Mouse (Mus musculus): ENCODE results near the gene Ly6g6d.
"Not testable (repeated sequence)": the region's sequence is repeated elsewhere in the genome, so short reads cannot be mapped to it uniquely, and the experiment has no call there.

The Ly6g6d gene

GRCm38 (mm10) chr17:35077786-35078233 is at the start of gene Ly6g6d:
TSS of gene Ly6g6d (minus strand) at chr17:35078065.
- in situ Hi-C loops (cut with MboI; ENCODE audit: unreplicated experiment in 2 of 2): loop anchor here in 1 of 2 experiments (25.0 kb wide), 1 partner anchor 216 kb away; the partner anchor contains the start of genes Cfb, Nelfe and Skiv2l

- in situ Hi-C loops (cut with MboI; ENCODE audit: unreplicated experiment in 2 of 2): loop anchor here in 1 of 2 experiments (5.0 to 25.0 kb wide), 2 partner anchors 105 to 385 kb away; partner anchors contain the start of genes Atp6v1g2, Cchcr1, Pou5f1 and Tcf19
These were observed 49.2 kb upstream of the Ly6g6d start for GRCm38 (mm10) chr17:35127017-35127416.

- in situ Hi-C loops (cut with MboI; ENCODE audit: unreplicated experiment in 2 of 2): loop anchor here in 1 of 2 experiments (5.0 to 25.0 kb wide), 2 partner anchors 106 to 386 kb away; partner anchors contain the start of genes Atp6v1g2, Cchcr1, Pou5f1 and Tcf19
These were observed 48.3 kb upstream of the Ly6g6d start, which contains the start of gene D17H6S53E for GRCm38 (mm10) chr17:35126206-35126611. TSS of gene D17H6S53E (plus strand) at chr17:35126373.

- in situ Hi-C loops (cut with MboI; ENCODE audit: unreplicated experiment in 2 of 2): loop anchor here in 1 of 2 experiments (5.0 to 25.0 kb wide), 2 partner anchors 107 to 387 kb away; partner anchors contain the start of genes Atp6v1g2, Cchcr1, Pou5f1 and Tcf19
These were observed 47.7 kb upstream of the Ly6g6d start for GRCm38 (mm10) chr17:35125578-35125977.

- in situ Hi-C loops (cut with MboI; ENCODE audit: unreplicated experiment in 2 of 2): loop anchor here in 1 of 2 experiments (5.0 to 25.0 kb wide), 2 partner anchors 107 to 387 kb away; partner anchors contain the start of genes Atp6v1g2, Cchcr1, Pou5f1 and Tcf19
These were observed 47.2 kb upstream of the Ly6g6d start for GRCm38 (mm10) chr17:35125081-35125480.

- in situ Hi-C loops (cut with MboI; ENCODE audit: unreplicated experiment in 2 of 2): not testable (repeated sequence)
These were observed 46.5 kb upstream of the Ly6g6d start for GRCm38 (mm10) chr17:35124261-35124896.

- in situ Hi-C loops (cut with MboI; ENCODE audit: unreplicated experiment in 2 of 2): not testable (repeated sequence)
These were observed 45.4 kb upstream of the Ly6g6d start for GRCm38 (mm10) chr17:35123287-35123686.

- in situ Hi-C loops (cut with MboI; ENCODE audit: unreplicated experiment in 2 of 2): no loop called here
These were observed 44.0 kb upstream of the Ly6g6d start, which contains the start of gene Csnk2b for GRCm38 (mm10) chr17:35121871-35122303. TSS of gene Csnk2b (minus strand) at chr17:35122053.

- in situ Hi-C loops (cut with MboI; ENCODE audit: unreplicated experiment in 2 of 2): no loop called here
These were observed 43.4 kb upstream of the Ly6g6d start, which contains the start of gene Gpank1 for GRCm38 (mm10) chr17:35121143-35121799. TSS of gene Gpank1 (plus strand) at chr17:35121455.

- in situ Hi-C loops (cut with MboI; ENCODE audit: unreplicated experiment in 2 of 2): no loop called here
These were observed 42.9 kb upstream of the Ly6g6d start for GRCm38 (mm10) chr17:35120745-35121142.

- in situ Hi-C loops (cut with MboI; ENCODE audit: unreplicated experiment in 2 of 2): no loop called here
These were observed 37.5 kb upstream of the Ly6g6d start, which contains the start of gene Ly6g5b for GRCm38 (mm10) chr17:35115046-35116019. TSS of gene Ly6g5b (minus strand) at chr17:35115428.

GRCm38 (mm10) chr17:35111774-35112173 is 33.9 kb upstream of the Ly6g6d start:
- in situ Hi-C loops (cut with MboI; ENCODE audit: unreplicated experiment in 2 of 2): loop anchor here in 1 of 2 experiments (5.0 kb wide), 1 partner anchor 44 kb away; the partner anchor contains the start of genes Ly6g6c and Mpig6b

- in situ Hi-C loops (cut with MboI; ENCODE audit: unreplicated experiment in 2 of 2): loop anchor here (5.0 to 10.0 kb wide), 2 partner anchors 46 to 83 kb away; partner anchors contain the start of gene Sapcd1 (in 1 of the 2)
These were observed 30.2 kb upstream of the Ly6g6d start, which contains the start of gene Ly6g5c for GRCm38 (mm10) chr17:35108097-35108496. TSS of gene Ly6g5c (plus strand) at chr17:35108279.

GRCm38 (mm10) chr17:35106522-35106921 is 28.7 kb upstream of the Ly6g6d start:
- in situ Hi-C loops (cut with MboI; ENCODE audit: unreplicated experiment in 2 of 2): loop anchor here (5.0 to 10.0 kb wide), 2 partner anchors 44 to 82 kb away; partner anchors contain the start of gene Sapcd1 (in 1 of the 2)

GRCm38 (mm10) chr17:35105740-35106389 is 28.0 kb upstream of the Ly6g6d start:
- in situ Hi-C loops (cut with MboI; ENCODE audit: unreplicated experiment in 2 of 2): loop anchor here (5.0 to 10.0 kb wide), 2 partner anchors 44 to 81 kb away; partner anchors contain the start of gene Sapcd1 (in 1 of the 2)

- in situ Hi-C loops (cut with MboI; ENCODE audit: unreplicated experiment in 2 of 2): loop anchor here (5.0 to 10.0 kb wide), 2 partner anchors 42 to 80 kb away; partner anchors contain the start of gene Sapcd1 (in 1 of the 2)
These were observed 26.9 kb upstream of the Ly6g6d start for GRCm38 (mm10) chr17:35104754-35105153.

- in situ Hi-C loops (cut with MboI; ENCODE audit: unreplicated experiment in 2 of 2): loop anchor here in 1 of 2 experiments (10.0 kb wide), 1 partner anchor 79 kb away; the partner anchor contains the start of gene Sapcd1
These were observed 26.2 kb upstream of the Ly6g6d start for GRCm38 (mm10) chr17:35104079-35104478.

- in situ Hi-C loops (cut with MboI; ENCODE audit: unreplicated experiment in 2 of 2): loop anchor here in 1 of 2 experiments (10.0 kb wide), 1 partner anchor 78 kb away; the partner anchor contains the start of gene Sapcd1
These were observed 25.4 kb upstream of the Ly6g6d start for GRCm38 (mm10) chr17:35103221-35103690.
